Mouse (Mus musculus) intestine, embryonic 14.5 days (tissue): ENCODE results near the gene Pla2g2d. TPM values are rescaled to one million over a fixed set of nuclear protein-coding genes. Genes with fewer than 3 reads are reported as not detected.

Experiments
- ATAC-seq: fragments of 200-750 bp; cut with Nextera tagmentation; replicated peaks from 2 replicates; pipeline ENCODE4 v1.8.0; 2017; ENCODE audit warnings: low read depth, moderate number of reproducible peaks, moderate TSS enrichment, moderate library complexity; ENCODE audit not compliant: low FRiP score, low TSS enrichment
- DNase-seq: peaks from one replicate; pipeline ENCODE4 v3.0.0-alpha.2; 2018; ENCODE audit warnings: low spot score
- H3K27ac ChIP-seq: fragments of 300-500 bp; sonication (generic); 2 replicates; pipeline ENCODE4 v1.5.1; 2014; ENCODE audit warnings: low read depth, mild to moderate bottlenecking, control low read depth
- H3K27me3 ChIP-seq: fragments of 300-500 bp; sonication (generic); replicated peaks from 2 replicates; pipeline ENCODE4 v1.6.1; 2014; ENCODE audit warnings: low read length, control low read depth; ENCODE audit not compliant: control insufficient read depth, insufficient read depth
- H3K36me3 ChIP-seq: fragments of 300-500 bp; sonication (generic); 2 replicates; pipeline ENCODE4 v1.6.1; 2014; ENCODE audit warnings: low read length, control low read depth; ENCODE audit not compliant: control insufficient read depth, insufficient read depth
- H3K4me1 ChIP-seq: fragments of 300-500 bp; sonication (generic); replicated peaks from 2 replicates; pipeline ENCODE4 v1.6.1; 2014; ENCODE audit warnings: low read length, control low read depth, mixed read lengths; ENCODE audit not compliant: control insufficient read depth, insufficient read depth
- H3K4me2 ChIP-seq: fragments of 300-500 bp; sonication (generic); 2 replicates; pipeline ENCODE4 v1.6.1; 2014; ENCODE audit warnings: low read length
- H3K4me3 ChIP-seq: fragments of 300-500 bp; sonication (generic); 2 replicates; pipeline ENCODE4 v1.5.1; 2014; ENCODE audit warnings: low read depth, low read length, control low read depth, mixed read lengths
- H3K9ac ChIP-seq: fragments of 300-500 bp; sonication (generic); 2 replicates; pipeline ENCODE4 v1.6.1; 2014; ENCODE audit warnings: mild to moderate bottlenecking, low read length
- H3K9me3 ChIP-seq: fragments of 300-500 bp; sonication (generic); 2 replicates; pipeline ENCODE4 v1.6.1; 2016; ENCODE audit warnings: low read length, control low read depth; ENCODE audit not compliant: control insufficient read depth
- WGBS: fragments of 180-500 bp; shearing (Covaris S2); extraction: QIAGEN DNeasy Blood & Tissue Kit; methylation state at CpG from one replicate; pipeline ENCODE4 v1.1.7; 2014; 5-methylcytosine and 5-hydroxymethylcytosine counted together
- polyA plus RNA-seq: library from polyadenylated mRNA; unstranded; fragments of >200 nt; fragmentation: Nextera tagmentation; extraction: Ambion mirVana; gene quantifications from 2 replicates; pipeline ENCODE4 v1.2.1, GENCODE M21; 2014

Gene Pla2g2d
- polyA plus RNA-seq, 1 experiment from 2014 or later = 1.1 TPM

GRCm38 (mm10) chr4:138824660-138825059 is 49.1 kb downstream of the Pla2g2d start:
- Histone ChIP-seq H3K36me3 (no peaks in the 10 kb centered on the region), H3K4me3 (no peak overlapping the region), H3K4me2 (no peak overlapping the region), H3K4me1 (peaks cover 13% of the 10 kb centered on the region), H3K9me3 (0 out of 2 replicates have a peak, but pooled peaks cover 7% of the 10 kb centered on the region), H3K27me3 (no peaks in the 10 kb centered on the region), H3K27ac (no peak overlapping the region), H3K9ac (no peak overlapping the region)
- no peak for ATAC-seq
- DNase-seq = no peak
- 80% methylated on average over 2 of the region's 2 CpGs for WGBS

GRCm38 (mm10) chr4:138825751-138826567 is 50.4 kb downstream of the Pla2g2d start:
- 10% methylated on average over 18 of the region's 18 CpGs for WGBS

GRCm38 (mm10) chr4:138827147-138827546 is 51.6 kb downstream of the Pla2g2d start:
- peaks cover 15% of the 10 kb centered on the region for H3K4me1 ChIP-seq
- H3K27me3 ChIP-seq = no peaks in the 10 kb centered on the region
- no peak overlapping the region for H3K4me3 ChIP-seq
- no peak overlapping the region for H3K9ac ChIP-seq
- DNase-seq (no peak), ATAC-seq (no peak)
- 0 out of 2 replicates have a peak, but pooled peaks cover 7% of the 10 kb centered on the region for H3K9me3 ChIP-seq
- 65% methylated on average over 11 of the region's 11 CpGs for WGBS
- H3K27ac ChIP-seq = no peak overlapping the region
- no peak overlapping the region for H3K4me2 ChIP-seq
- H3K36me3 ChIP-seq = no peaks in the 10 kb centered on the region

More at GRCm38 (mm10) chr4:138825751-138826567, 50.4 kb downstream of the Pla2g2d start:
- Histone ChIP-seq H3K4me2 (peak overlapping the region; percentile 20), H3K27ac (peak overlapping the region; percentile 22; the same call in 1 of the 2 replicates), H3K27me3 (no peaks in the 10 kb centered on the region), H3K4me1 (peaks cover 15% of the 10 kb centered on the region), H3K4me3 (no peak overlapping the region), H3K9ac (no peak overlapping the region), H3K36me3 (no peaks in the 10 kb centered on the region), H3K9me3 (0 out of 2 replicates have a peak, but pooled peaks cover 7% of the 10 kb centered on the region)
- peak; percentile 58 for DNase-seq
- ATAC-seq = 0 out of 2 replicates have a peak, but pooled peaks have one; percentile 50

Other genes starting within 250 kb of the Pla2g2d start
- 0.11 and 0.26 TPM in 2 replicates for gene Vwa5b1, start 139.9 kb upstream of the Pla2g2d start, polyA plus RNA-seq
- 0.22 and 0.35 TPM in 2 replicates for gene Pla2g2c, start 50.9 kb upstream of the Pla2g2d start, polyA plus RNA-seq
- 1.0 and 1.8 TPM in 2 replicates for gene Ubxn10, start 38.6 kb upstream of the Pla2g2d start, polyA plus RNA-seq
- gene Pla2g2f, start 18.1 kb upstream of the Pla2g2d start, polyA plus RNA-seq = 0.12 and 0.80 TPM in 2 replicates
- 0.19 and 0.42 TPM in 2 replicates for gene Pla2g5, start 87.7 kb downstream of the Pla2g2d start, polyA plus RNA-seq
- gene Gm13030, start 98.2 kb downstream of the Pla2g2d start, polyA plus RNA-seq = not detected in 2 replicates
- not detected in 2 replicates for gene Pla2g2e, start 102.2 kb downstream of the Pla2g2d start, polyA plus RNA-seq
- 3.0 and 4.7 TPM in 2 replicates for gene Otud3, start 138.2 kb downstream of the Pla2g2d start, polyA plus RNA-seq
- 54.1 and 56.2 TPM in 2 replicates for gene Rnf186, start 191.4 kb downstream of the Pla2g2d start, polyA plus RNA-seq
- gene Tmco4, start 197.2 kb downstream of the Pla2g2d start, polyA plus RNA-seq = 9.4 and 10.0 TPM in 2 replicates